Mouse (Mus musculus): ENCODE results near the gene Defb42.

Gene Defb42

GRCm38 (mm10) chr14:63046691-63047090 is at the start of gene Defb42:
Defb42 (plus strand) TSS chr14:63046991.
- DNase-seq = no peak

- no peak for DNase-seq
Observed at GRCm38 (mm10) chr14:62997777-62998176, 49.0 kb upstream of the Defb42 start, which contains the start of gene Defb47. Defb47 (plus strand) TSS chr14:62998077.

GRCm38 (mm10) chr14:62998977-62999376 is 47.8 kb upstream of the Defb42 start:
- no peak for DNase-seq

GRCm38 (mm10) chr14:63002588-63002987 is 44.2 kb upstream of the Defb42 start:
- no peak for DNase-seq

GRCm38 (mm10) chr14:63011471-63011870 is 35.3 kb upstream of the Defb42 start, which contains the start of gene Defb43:
Defb43 (plus strand) TSS chr14:63011771.
- DNase-seq = no peak

GRCm38 (mm10) chr14:63013082-63013481 is 33.7 kb upstream of the Defb42 start:
- DNase-seq = no peak

- no peak for DNase-seq
Observed at GRCm38 (mm10) chr14:63014667-63015066, 32.1 kb upstream of the Defb42 start.

GRCm38 (mm10) chr14:63020524-63021156 is 26.2 kb upstream of the Defb42 start:
- no peak for DNase-seq

- DNase-seq = no peak
Observed at GRCm38 (mm10) chr14:63049910-63050370, 3.1 kb downstream of the Defb42 start, which contains the start of gene Defb30. Defb30 (minus strand) TSS chr14:63049960.

GRCm38 (mm10) chr14:63050769-63051168 is 4.0 kb downstream of the Defb42 start:
- DNase-seq = peak; percentile 70

GRCm38 (mm10) chr14:63054729-63055128 is 7.9 kb downstream of the Defb42 start:
- DNase-seq = peak; percentile 89

GRCm38 (mm10) chr14:63060361-63060760 is 13.6 kb downstream of the Defb42 start:
- DNase-seq = no peak

- DNase-seq = no peak
Observed at GRCm38 (mm10) chr14:63062184-63062583, 15.4 kb downstream of the Defb42 start.

GRCm38 (mm10) chr14:63065391-63065790 is 18.6 kb downstream of the Defb42 start:
- no peak for DNase-seq

GRCm38 (mm10) chr14:63066630-63067310 is 20.0 kb downstream of the Defb42 start:
- DNase-seq = peak; percentile 77

- no peak for DNase-seq
Observed at GRCm38 (mm10) chr14:63067708-63068107, 20.9 kb downstream of the Defb42 start.

Data from lung, postnatal 36 days (tissue).